Comparison of ENCODE assay signal across 14 mouse cellular contexts in the genomic region with DNA sequence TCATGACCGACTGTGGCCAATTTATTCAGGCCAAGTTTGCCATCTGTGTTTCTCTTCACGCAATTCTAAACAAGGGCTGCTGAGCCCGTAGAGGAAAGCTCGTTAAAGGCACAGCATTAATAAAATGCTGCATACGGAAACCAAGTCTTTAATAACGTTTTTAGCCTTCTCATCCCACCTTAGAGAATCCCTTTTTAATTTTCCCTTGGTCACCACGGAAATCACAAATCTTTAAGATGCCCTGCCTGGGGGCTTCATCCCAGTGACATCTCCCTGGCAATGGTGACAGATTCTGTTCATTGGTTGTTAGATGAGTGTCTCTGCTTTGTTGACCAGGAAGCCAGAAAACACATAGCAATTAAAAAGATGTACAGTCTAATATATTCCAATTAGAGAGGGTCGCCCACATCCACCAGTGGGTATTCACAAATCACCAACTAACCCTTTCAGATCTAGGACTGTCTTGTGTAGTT. TPM values are rescaled to one million over a fixed set of nuclear protein-coding genes. Genes with fewer than 3 reads are reported as not detected.
A peak's percentile ranks its signal among the peaks of the same experiment; 100 is the strongest.
DNase-seq lines count a peak whose midpoint lies in the region; ATAC-seq and TF ChIP-seq lines count a peak whose summit lies in the region.
"Had no signal": no experiment of that assay in that cellular context is flagged by ENCODE, and none has a peak within 500 bp of the region (broad histone marks: within the 10 kb centered on the region; RNA-seq: fewer than 3 reads in every experiment).

No protein-coding gene starts in this region.

- peak; percentile 66; the same call in 1 of the 2 replicates for ATAC-seq in cerebellum, adult (ENCODE audit: insufficient number of reproducible peaks, low FRiP score, low TSS enrichment)
- peak; percentile 83 for ATAC-seq in forebrain, embryonic 16.5 days
- peak; percentile 83 for ATAC-seq in neural tube, embryonic 12.5 days (ENCODE audit: low FRiP score, low read depth)
- no peak for ATAC-seq in heart, embryonic 12.5 days (ENCODE audit: insufficient number of reproducible peaks, low FRiP score)

- no peaks in the 10 kb centered on the region for H3K36me3 ChIP-seq in forebrain, embryonic 16.5 days (ENCODE audit: control insufficient read depth, insufficient read depth)
- no peaks in the 10 kb centered on the region for H3K36me3 ChIP-seq in neural tube, embryonic 12.5 days
- no peaks in the 10 kb centered on the region for H3K36me3 ChIP-seq in heart, embryonic 12.5 days
- H3K36me3 ChIP-seq: liver, embryonic 15.5 days had no signal

- no peak for TF ChIP-seq POLR2A in cerebellum, adult 2 months (IDR thresholded peaks at IDR 0.05; ENCODE audit: borderline replicate concordance, insufficient read depth, low read length)

- no peaks in the 10 kb centered on the region for H3K9me3 ChIP-seq in forebrain, embryonic 16.5 days (ENCODE audit: control insufficient read depth, low read length)
- no peaks in the 10 kb centered on the region for H3K9me3 ChIP-seq in neural tube, embryonic 12.5 days
- H3K9me3 ChIP-seq in heart, embryonic 12.5 days (replicated peaks), result no peaks in the 10 kb centered on the region
- H3K9me3 ChIP-seq: liver, embryonic 15.5 days had no signal

- 16% methylated on average over 8 of the region's 8 CpGs for WGBS in cerebellum, adult 2 months
- WGBS in forebrain, embryonic 16.5 days, result 11% methylated on average over 8 of the region's 8 CpGs
- 55% methylated on average over 8 of the region's 8 CpGs for WGBS in neural tube, embryonic 12.5 days
- 75% methylated on average over 8 of the region's 8 CpGs for WGBS in heart, embryonic 12.5 days

- H3K27me3 ChIP-seq in cerebellum, adult 2 months (ENCODE audit: control insufficient read depth, insufficient read depth, low read length), result no peaks in the 10 kb centered on the region
- H3K27me3 ChIP-seq in forebrain, embryonic 16.5 days (replicated peaks; ENCODE audit: control insufficient read depth, insufficient read depth, low read length), result no peaks in the 10 kb centered on the region
- H3K27me3 ChIP-seq in neural tube, embryonic 12.5 days (replicated peaks), result no peaks in the 10 kb centered on the region
- H3K27me3 ChIP-seq in heart, embryonic 12.5 days (replicated peaks), result no peaks in the 10 kb centered on the region
- H3K27me3 ChIP-seq: liver, embryonic 15.5 days had no signal

- no peak for TF ChIP-seq CTCF in cerebellum, adult 2 months (IDR thresholded peaks at IDR 0.05; ENCODE audit: borderline replicate concordance, insufficient read depth, low read depth, low read length)

- H3K4me3 ChIP-seq in cerebellum, adult 2 months (replicated peaks; ENCODE audit: insufficient read depth, low read depth, low read length), result peak overlapping the region; percentile 18
- H3K4me3 ChIP-seq in forebrain, embryonic 16.5 days (replicated peaks; ENCODE audit: low read length), result no peak overlapping the region
- H3K4me3 ChIP-seq in neural tube, embryonic 12.5 days, result no peak overlapping the region
- H3K4me3 ChIP-seq in heart, embryonic 12.5 days, result no peak overlapping the region
- H3K4me3 ChIP-seq: liver, embryonic 15.5 days had no signal

- DNase-seq in cerebellum, postnatal 4 days (ENCODE audit: low spot score in 2 of 2), result no peak
- DNase-seq in cerebellum, adult 2 months, result peak; percentile 21 to 58
- DNase-seq in frontal cortex, postnatal 25 days (ENCODE audit: low spot score in 2 of 2), result no peak
- DNase-seq in ovary, postnatal 36 days (ENCODE audit: low spot score), result no peak
- DNase-seq: embryo, embryonic 11 days; heart, postnatal 4 days; kidney, adult 8-10 months; right cerebral cortex, postnatal 4 days had no signal

- peak overlapping the region; percentile 64; the same call in 1 of the 2 replicates for H3K27ac ChIP-seq in cerebellum, adult 2 months (ENCODE audit: insufficient read depth, low read length)
- H3K27ac ChIP-seq in forebrain, embryonic 16.5 days (ENCODE audit: low read length), result peak overlapping the region; percentile 61
- H3K27ac ChIP-seq in neural tube, embryonic 12.5 days, result no peak overlapping the region
- H3K27ac ChIP-seq in heart, embryonic 12.5 days (ENCODE audit: poor library complexity, severe bottlenecking), result no peak overlapping the region
- H3K27ac ChIP-seq: liver, embryonic 15.5 days; macrophage had no signal

- H3K4me1 ChIP-seq in cerebellum, adult 2 months (ENCODE audit: control insufficient read depth, insufficient read depth, low read length), result peaks cover 9% of the 10 kb centered on the region; the same call in 1 of the 2 replicates
- peaks cover 9% of the 10 kb centered on the region for H3K4me1 ChIP-seq in forebrain, embryonic 16.5 days (replicated peaks; ENCODE audit: control insufficient read depth, insufficient read depth, low read length)
- no peaks in the 10 kb centered on the region for H3K4me1 ChIP-seq in neural tube, embryonic 12.5 days
- H3K4me1 ChIP-seq in heart, embryonic 12.5 days (replicated peaks), result no peaks in the 10 kb centered on the region
- H3K4me1 ChIP-seq: liver, embryonic 15.5 days had no signal

- peak overlapping the region; percentile 12; the same call in 1 of the 2 replicates for H3K4me2 ChIP-seq in forebrain, embryonic 16.5 days (ENCODE audit: low read length)
- H3K4me2 ChIP-seq in neural tube, embryonic 12.5 days (replicated peaks), result no peak overlapping the region
- no peak overlapping the region for H3K4me2 ChIP-seq in heart, embryonic 12.5 days
- H3K4me2 ChIP-seq: liver, embryonic 15.5 days had no signal

- H3K9ac ChIP-seq in forebrain, embryonic 16.5 days (replicated peaks; ENCODE audit: low read depth, low read length), result no peak overlapping the region
- no peak overlapping the region for H3K9ac ChIP-seq in neural tube, embryonic 12.5 days
- H3K9ac ChIP-seq in heart, embryonic 12.5 days, result no peak overlapping the region
- H3K9ac ChIP-seq: liver, embryonic 15.5 days had no signal

RNA-seq across cellular contexts. Expression of a gene that starts 35.1 kb away (rescaled TPM):
- 83.3 and 92.0 TPM in 2 replicates for polyA plus RNA-seq in cerebellum, adult 2 months (2012; rRNA removed)
- 38.1 and 44.7 TPM in 2 replicates for polyA plus RNA-seq in forebrain, embryonic 16.5 days (2015; fragmentation: Nextera tagmentation; extraction: Ambion mirVana)
- 8.8 and 10.8 TPM in 2 replicates for polyA plus RNA-seq in neural tube, embryonic 12.5 days (2016; fragmentation: Nextera tagmentation; extraction: Ambion mirVana)
- 2.2 and 2.8 TPM in 2 replicates for polyA plus RNA-seq in heart, embryonic 12.5 days (2016; fragmentation: Nextera tagmentation; extraction: Ambion mirVana)
- polyA plus RNA-seq: macrophage had no signal

Comparison
In these comparisons a context has a peak if more than half of its experiments do, and no peak if none do; other contexts are left out.
1. DNase-seq: peak in cerebellum, adult 2 months (2 of 2); none in cerebellum, postnatal 4 days (0 of 2), frontal cortex, postnatal 25 days (0 of 2) and ovary, postnatal 36 days (single experiment).
2. H3K27ac ChIP-seq: peak in cerebellum, adult 2 months (single experiment) and forebrain, embryonic 16.5 days (single experiment); none in neural tube, embryonic 12.5 days (single experiment) and heart, embryonic 12.5 days (single experiment).